ENCODE assay signal across 19 mouse cellular contexts in genomic region chr2:112566290-112567085, GRCm38 (mm10).
DNase-seq lines count a peak whose midpoint lies in the region; ATAC-seq and TF ChIP-seq lines count a peak whose summit lies in the region.
"Had no signal": no experiment of that assay in that cellular context is flagged by ENCODE, and none has a peak within 500 bp of the region (broad histone marks: within the 10 kb centered on the region; RNA-seq: fewer than 3 reads in every experiment).

No protein-coding gene starts in this region.

- 76% methylated on average over 4 of the region's 4 CpGs for WGBS in embryonic facial prominence, embryonic 13.5 days
- 77% methylated on average over 4 of the region's 4 CpGs for WGBS in embryonic facial prominence, embryonic 10.5 days
- WGBS in lung, embryonic 14.5 days: 62% methylated on average over 4 of the region's 4 CpGs
- WGBS in hindbrain, postnatal 0 days: 54% methylated on average over 4 of the region's 4 CpGs
- 65% methylated on average over 4 of the region's 4 CpGs for WGBS in neural tube, embryonic 14.5 days

- H3K4me2 ChIP-seq in embryonic facial prominence, embryonic 13.5 days: no peak overlapping the region
- no peak overlapping the region for H3K4me2 ChIP-seq in lung, embryonic 14.5 days
- no peak overlapping the region for H3K4me2 ChIP-seq in hindbrain, postnatal 0 days (ENCODE audit: low read depth, low read length)
- H3K4me2 ChIP-seq in neural tube, embryonic 14.5 days (ENCODE audit: low read depth, low read length): no peak overlapping the region
- H3K4me2 ChIP-seq: heart, embryonic 12.5 days; liver, embryonic 13.5 days had no signal

- H3K4me3 ChIP-seq in embryonic facial prominence, embryonic 13.5 days: no peak overlapping the region
- H3K4me3 ChIP-seq in embryonic facial prominence, embryonic 10.5 days: no peak overlapping the region
- H3K4me3 ChIP-seq in lung, embryonic 14.5 days (ENCODE audit: low read depth, low read length): no peak overlapping the region
- no peak overlapping the region for H3K4me3 ChIP-seq in hindbrain, postnatal 0 days (ENCODE audit: low read length)
- H3K4me3 ChIP-seq in neural tube, embryonic 14.5 days (ENCODE audit: low read depth, low read length): no peak overlapping the region
- H3K4me3 ChIP-seq: erythroblast, embryonic 14.5 days; heart, embryonic 12.5 days; liver, embryonic 13.5 days had no signal

- no peaks in the 10 kb centered on the region for H3K4me1 ChIP-seq in embryonic facial prominence, embryonic 13.5 days
- no peaks in the 10 kb centered on the region for H3K4me1 ChIP-seq in embryonic facial prominence, embryonic 10.5 days
- H3K4me1 ChIP-seq in lung, embryonic 14.5 days (ENCODE audit: insufficient read depth): no peaks in the 10 kb centered on the region
- no peaks in the 10 kb centered on the region for H3K4me1 ChIP-seq in hindbrain, postnatal 0 days (ENCODE audit: insufficient read depth, low read length)
- H3K4me1 ChIP-seq in neural tube, embryonic 14.5 days (ENCODE audit: control insufficient read depth, insufficient read depth, low read length): no peaks in the 10 kb centered on the region
- H3K4me1 ChIP-seq: liver, embryonic 13.5 days had no signal

- DNase-seq in embryonic facial prominence, embryonic 10.5 days (ENCODE audit: low spot score): no peak
- peak; percentile 36 for DNase-seq in lung, embryonic 14.5 days
- DNase-seq in lung, adult 18-20 months: no peak
- DNase-seq in hindbrain, postnatal 0 days (ENCODE audit: low spot score): no peak
- DNase-seq in testis, postnatal 14 days (ENCODE audit: low spot score): no peak
- DNase-seq in thymus, postnatal 0 days (ENCODE audit: low spot score): no peak
- DNase-seq: adrenal gland, postnatal 10 days; cerebellum, adult 9-10 months; heart, postnatal 4 days; kidney, adult 18-20 months; kidney, postnatal 14 days; layer of hippocampus, adult 9-11 months; liver, embryonic 13.5 days; lung, postnatal 4 days; thymus, adult 2 months had no signal

- ATAC-seq in embryonic facial prominence, embryonic 13.5 days (ENCODE audit: insufficient number of reproducible peaks, insufficient read depth, low FRiP score, low TSS enrichment, low read depth): 0 out of 2 replicates have a peak, but pooled peaks have one; percentile 10
- ATAC-seq in lung, embryonic 14.5 days (ENCODE audit: insufficient read depth): peak; percentile 82; the same call in 1 of the 2 replicates
- peak; percentile 62; the same call in 1 of the 2 replicates for ATAC-seq in hindbrain, postnatal 0 days
- ATAC-seq in neural tube, embryonic 14.5 days (ENCODE audit: low read depth): peak; percentile 78

- no peak for TF ChIP-seq CTCF in lung, embryonic 14.5 days (IDR thresholded peaks at IDR 0.05; ENCODE audit: low read depth)
- TF ChIP-seq CTCF in hindbrain, postnatal 0 days (IDR thresholded peaks at IDR 0.05; ENCODE audit: low read depth): no peak

- H3K9me3 ChIP-seq in embryonic facial prominence, embryonic 13.5 days: no peaks in the 10 kb centered on the region
- no peaks in the 10 kb centered on the region for H3K9me3 ChIP-seq in embryonic facial prominence, embryonic 10.5 days
- no peaks in the 10 kb centered on the region for H3K9me3 ChIP-seq in lung, embryonic 14.5 days (ENCODE audit: low read depth, low read length)
- no peaks in the 10 kb centered on the region for H3K9me3 ChIP-seq in hindbrain, postnatal 0 days (ENCODE audit: low read length)
- H3K9me3 ChIP-seq in neural tube, embryonic 14.5 days (ENCODE audit: control insufficient read depth, low read length): no peaks in the 10 kb centered on the region
- H3K9me3 ChIP-seq: heart, embryonic 12.5 days; liver, embryonic 13.5 days had no signal

- H3K36me3 ChIP-seq in embryonic facial prominence, embryonic 13.5 days: no peaks in the 10 kb centered on the region
- H3K36me3 ChIP-seq in embryonic facial prominence, embryonic 10.5 days (replicated peaks): no peaks in the 10 kb centered on the region
- no peaks in the 10 kb centered on the region for H3K36me3 ChIP-seq in lung, embryonic 14.5 days (ENCODE audit: insufficient read depth)
- no peaks in the 10 kb centered on the region for H3K36me3 ChIP-seq in hindbrain, postnatal 0 days (ENCODE audit: insufficient read depth, low read length)
- no peaks in the 10 kb centered on the region for H3K36me3 ChIP-seq in neural tube, embryonic 14.5 days (ENCODE audit: control insufficient read depth, insufficient read depth, low read length)
- H3K36me3 ChIP-seq: heart, embryonic 12.5 days; liver, embryonic 13.5 days had no signal

- no peak overlapping the region for H3K27ac ChIP-seq in embryonic facial prominence, embryonic 13.5 days
- H3K27ac ChIP-seq in embryonic facial prominence, embryonic 10.5 days (replicated peaks): no peak overlapping the region
- no peak overlapping the region for H3K27ac ChIP-seq in lung, embryonic 14.5 days (ENCODE audit: low read depth)
- no peak overlapping the region for H3K27ac ChIP-seq in hindbrain, postnatal 0 days
- no peak overlapping the region for H3K27ac ChIP-seq in neural tube, embryonic 14.5 days (ENCODE audit: low read depth, low read length)
- H3K27ac ChIP-seq: liver, embryonic 13.5 days had no signal

- no peaks in the 10 kb centered on the region for H3K27me3 ChIP-seq in embryonic facial prominence, embryonic 13.5 days
- no peaks in the 10 kb centered on the region for H3K27me3 ChIP-seq in embryonic facial prominence, embryonic 10.5 days (replicated peaks; ENCODE audit: low read depth, poor library complexity, severe bottlenecking)
- no peaks in the 10 kb centered on the region for H3K27me3 ChIP-seq in lung, embryonic 14.5 days (ENCODE audit: insufficient read depth, low read length)
- H3K27me3 ChIP-seq in hindbrain, postnatal 0 days (ENCODE audit: insufficient read depth, low read length): no peaks in the 10 kb centered on the region
- no peaks in the 10 kb centered on the region for H3K27me3 ChIP-seq in neural tube, embryonic 14.5 days (ENCODE audit: control insufficient read depth, insufficient read depth, low read length)
- H3K27me3 ChIP-seq: heart, embryonic 12.5 days; liver, embryonic 13.5 days had no signal

- H3K9ac ChIP-seq in embryonic facial prominence, embryonic 13.5 days: no peak overlapping the region
- H3K9ac ChIP-seq in lung, embryonic 14.5 days: no peak overlapping the region
- no peak overlapping the region for H3K9ac ChIP-seq in hindbrain, postnatal 0 days (replicated peaks; ENCODE audit: low read length)
- H3K9ac ChIP-seq in neural tube, embryonic 14.5 days (replicated peaks; ENCODE audit: low read depth, low read length): no peak overlapping the region
- H3K9ac ChIP-seq: heart, embryonic 12.5 days; liver, embryonic 13.5 days had no signal

Comparison
In these comparisons a context has a peak if more than half of its experiments do, and no peak if none do; other contexts are left out.
1. ATAC-seq: peak in every context shown above with its lines; median percentile 82 in lung, embryonic 14.5 days; 78 in neural tube, embryonic 14.5 days; 62 in hindbrain, postnatal 0 days; 10 in embryonic facial prominence, embryonic 13.5 days.